Mouse (Mus musculus) brown adipose tissue, adult 24 weeks (tissue): ENCODE data around the gene Usp35. TPM values are rescaled to one million over a fixed set of nuclear protein-coding genes. Genes with fewer than 3 reads are reported as not detected.
A peak's percentile ranks its signal among the peaks of the same experiment; 100 is the strongest.

ENCODE experiments used
- H3K27ac ChIP-seq: fragments of 200-500 bp; replicated peaks from 2 replicates; pipeline ENCODE4 v1.5.1; 2012; ENCODE audit warnings: low read depth, mild to moderate bottlenecking, low read length
- H3K4me1 ChIP-seq: fragments of 200-500 bp; 2 replicates; pipeline ENCODE4 v1.6.1; 2012; ENCODE audit warnings: low read length, mixed read lengths; ENCODE audit not compliant: control insufficient read depth, insufficient read depth, insufficient read length
- H3K4me3 ChIP-seq: fragments of 200-500 bp; 2 replicates; pipeline ENCODE4 v1.5.1; 2012; ENCODE audit warnings: low read depth, mild to moderate bottlenecking, low read length, moderate library complexity; ENCODE audit not compliant: insufficient read depth
- polyA plus RNA-seq: library from polyadenylated mRNA; stranded (reverse); fragments of >200 nt; gene quantifications from 2 replicates; pipeline ENCODE4 v1.2.4, GENCODE M21; 2012; ENCODE audit not compliant: missing spikeins, insufficient read depth, insufficient read length

Gene Usp35
- polyA plus RNA-seq, 1 experiment, result 2.3 TPM

GRCm38 (mm10) chr7:97336678-97337077 is 4.9 kb upstream of the Usp35 start:
- H3K4me1 ChIP-seq, result 0 out of 2 replicates have a peak, but pooled peaks cover 5% of the 10 kb centered on the region
- no peak overlapping the region for H3K27ac ChIP-seq
- H3K4me3 ChIP-seq, result no peak overlapping the region

DNA sequence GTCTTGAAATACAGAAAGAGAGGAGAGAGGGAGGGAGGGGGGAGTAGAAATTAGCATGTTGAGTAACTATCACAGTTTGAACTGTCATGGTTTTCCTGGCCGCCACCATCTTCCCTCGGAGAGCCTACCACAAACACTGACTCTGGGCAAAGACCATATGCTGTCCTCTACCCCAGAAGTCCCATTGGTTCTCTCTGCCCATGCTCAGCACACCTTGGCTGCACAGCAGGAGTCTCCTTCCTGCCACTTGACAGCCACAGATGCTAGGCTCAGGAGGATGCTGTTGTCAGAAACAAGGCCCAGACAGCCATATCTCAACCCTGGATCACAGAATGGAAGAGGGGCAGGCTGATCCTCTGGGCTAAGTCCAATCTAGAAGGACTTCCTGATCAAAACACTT is 2.6 kb upstream of the Usp35 start:
- Histone ChIP-seq H3K4me1 (0 out of 2 replicates have a peak, but pooled peaks cover 8% of the 10 kb centered on the region), H3K27ac (no peak overlapping the region)

DNA sequence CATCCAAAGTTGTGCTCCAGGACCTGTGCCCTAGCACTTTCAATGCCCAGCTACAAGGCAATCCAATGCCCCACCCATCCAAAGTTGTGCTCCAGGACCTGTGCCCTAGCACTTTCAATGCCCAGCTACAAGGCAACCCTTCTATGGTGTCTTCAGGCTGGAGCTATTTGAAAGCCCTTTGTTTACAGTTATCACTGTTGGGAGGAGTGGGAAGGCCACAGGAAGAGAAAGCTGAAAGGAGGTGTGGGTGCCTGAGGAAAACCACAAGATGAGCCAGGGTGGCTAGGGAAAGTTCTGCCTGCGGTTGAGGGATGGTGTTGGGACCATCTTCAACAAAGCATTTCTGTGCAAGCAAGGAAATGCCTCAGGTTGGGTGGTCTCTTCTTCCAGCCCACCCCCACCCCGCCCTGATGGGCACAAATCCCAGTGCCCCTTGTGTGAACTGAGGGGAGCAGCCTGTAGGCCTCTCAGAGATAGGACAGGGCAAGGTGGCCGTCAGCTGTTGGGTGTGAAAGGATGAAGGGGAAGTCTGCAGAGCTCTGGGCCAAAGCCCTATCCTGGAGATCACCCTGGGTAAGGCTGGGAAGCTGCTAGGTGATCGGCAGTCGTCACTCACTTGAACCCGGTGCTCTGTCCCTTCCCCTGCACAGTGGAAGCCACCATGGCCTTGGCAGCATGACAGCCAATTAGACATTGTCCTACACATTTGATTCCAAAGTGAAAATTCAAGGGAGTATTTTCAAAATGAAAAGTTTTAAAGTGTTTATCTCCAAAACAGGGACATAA is 1.5 kb upstream of the Usp35 start:
- no peak overlapping the region for H3K27ac ChIP-seq

More for the DNA sequence above, 2.6 kb upstream of the Usp35 start:
- H3K4me3 ChIP-seq, result no peak overlapping the region

GRCm38 (mm10) chr7:97332667-97333041 is 834 bp upstream of the Usp35 start:
- Histone ChIP-seq H3K27ac (no peak overlapping the region), H3K4me3 (peak overlapping the region; percentile 93), H3K4me1 (0 out of 2 replicates have a peak, but pooled peaks cover 8% of the 10 kb centered on the region)

More for the DNA sequence above, 1.5 kb upstream of the Usp35 start:
- Histone ChIP-seq H3K4me1 (0 out of 2 replicates have a peak, but pooled peaks cover 8% of the 10 kb centered on the region), H3K4me3 (peak overlapping the region; percentile 93)

DNA sequence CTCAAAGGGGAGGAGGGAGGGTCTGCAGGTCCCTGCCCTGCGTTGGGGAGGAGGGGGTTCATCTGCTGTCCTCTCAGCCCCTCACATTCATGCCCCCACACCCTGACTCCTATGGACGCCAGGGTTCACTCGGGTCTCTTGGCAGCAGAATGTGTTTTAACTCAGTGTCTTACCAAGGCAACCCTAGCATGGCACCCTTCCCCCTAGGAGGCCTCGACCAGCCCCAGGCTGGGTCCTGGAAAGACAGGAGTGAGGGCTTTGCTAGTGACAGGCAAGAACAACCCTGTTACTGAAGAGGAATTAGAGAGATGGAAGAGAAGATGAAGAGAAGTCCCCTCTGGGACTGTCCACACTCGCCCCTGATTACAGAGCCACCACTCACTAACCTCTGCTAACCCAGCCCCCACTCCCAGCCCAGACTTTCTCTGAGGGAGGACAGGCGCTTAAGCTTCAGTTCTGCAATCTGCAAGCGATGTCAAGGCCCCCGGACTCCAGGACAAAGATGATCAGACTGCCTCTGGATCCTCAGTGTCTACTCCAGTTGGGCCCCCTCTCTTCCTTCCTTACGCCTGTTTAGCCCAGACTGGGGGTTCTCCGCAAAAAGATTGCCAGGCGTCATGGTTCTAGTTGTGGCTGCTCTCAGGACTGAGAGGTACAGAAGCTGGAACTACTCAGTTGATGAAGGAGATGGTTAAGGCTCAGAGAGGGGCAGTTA is 732 bp downstream of the Usp35 start:
- 0 out of 2 replicates have a peak, but pooled peaks cover 8% of the 10 kb centered on the region for H3K4me1 ChIP-seq
- H3K27ac ChIP-seq, result no peak overlapping the region
- H3K4me3 ChIP-seq, result peak overlapping the region; percentile 95

DNA sequence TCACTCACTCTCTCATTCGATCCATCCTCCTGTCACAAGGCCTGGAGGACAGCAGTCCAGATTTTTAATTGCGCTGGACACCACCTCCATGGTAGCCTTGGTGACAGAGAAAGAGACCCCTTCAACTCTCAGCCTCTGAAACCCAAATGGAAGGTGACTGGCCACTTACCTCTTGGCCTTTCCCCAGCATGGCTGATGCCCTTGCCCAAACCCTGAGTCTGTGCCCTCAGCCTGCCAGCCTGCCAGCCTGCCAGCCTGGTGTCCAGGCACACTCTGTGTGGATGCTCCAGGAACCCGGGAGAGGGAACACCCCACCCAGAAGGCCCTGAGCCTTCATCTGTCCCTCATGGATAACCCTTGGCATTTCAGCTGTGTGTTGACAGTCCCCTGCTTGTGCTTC is 2.1 kb downstream of the Usp35 start:
- no peak overlapping the region for H3K27ac ChIP-seq
- 0 out of 2 replicates have a peak, but pooled peaks cover 8% of the 10 kb centered on the region for H3K4me1 ChIP-seq
- no peak overlapping the region for H3K4me3 ChIP-seq

DNA sequence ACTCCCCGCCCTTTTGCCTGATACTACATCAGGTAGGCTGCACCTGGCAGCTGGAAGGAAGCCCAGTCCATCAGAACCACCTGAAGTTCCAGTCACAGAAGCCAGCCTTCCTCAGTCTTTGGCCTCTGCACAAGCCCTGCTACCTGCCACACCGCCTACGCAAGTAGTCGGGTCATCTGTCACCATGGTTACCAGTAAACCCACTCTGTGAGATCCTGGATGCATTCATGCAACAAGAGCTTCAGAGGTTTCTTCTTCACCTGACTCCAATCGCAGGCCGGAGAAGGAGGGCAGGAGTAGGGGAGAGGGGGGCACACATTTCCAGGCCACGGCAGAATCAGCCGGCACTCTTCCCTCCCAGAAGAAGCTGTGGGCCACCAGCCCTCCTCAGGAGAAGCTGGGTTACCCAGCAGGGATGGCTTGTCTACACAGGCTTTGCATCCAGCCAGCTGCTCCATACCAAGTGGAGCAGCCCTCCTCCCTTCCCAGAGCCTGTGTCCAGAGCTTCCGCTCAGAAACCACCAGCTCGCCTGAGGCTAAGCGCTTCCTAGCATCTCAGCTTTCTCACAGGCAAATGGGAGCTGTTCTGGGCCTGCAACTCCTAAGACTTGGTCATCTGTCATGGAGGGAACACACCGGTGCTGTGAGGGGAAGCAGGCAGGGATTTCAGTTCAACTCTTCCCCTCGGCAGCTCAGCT is 2.8 kb downstream of the Usp35 start:
- H3K27ac ChIP-seq, result no peak overlapping the region
- no peak overlapping the region for H3K4me3 ChIP-seq
- 0 out of 2 replicates have a peak, but pooled peaks cover 8% of the 10 kb centered on the region for H3K4me1 ChIP-seq

- H3K4me3 ChIP-seq, result no peak overlapping the region
- H3K4me1 ChIP-seq, result 0 out of 2 replicates have a peak, but pooled peaks cover 4% of the 10 kb centered on the region
- H3K27ac ChIP-seq, result no peak overlapping the region
Observed at GRCm38 (mm10) chr7:97327376-97327775, 4.4 kb downstream of the Usp35 start.

DNA sequence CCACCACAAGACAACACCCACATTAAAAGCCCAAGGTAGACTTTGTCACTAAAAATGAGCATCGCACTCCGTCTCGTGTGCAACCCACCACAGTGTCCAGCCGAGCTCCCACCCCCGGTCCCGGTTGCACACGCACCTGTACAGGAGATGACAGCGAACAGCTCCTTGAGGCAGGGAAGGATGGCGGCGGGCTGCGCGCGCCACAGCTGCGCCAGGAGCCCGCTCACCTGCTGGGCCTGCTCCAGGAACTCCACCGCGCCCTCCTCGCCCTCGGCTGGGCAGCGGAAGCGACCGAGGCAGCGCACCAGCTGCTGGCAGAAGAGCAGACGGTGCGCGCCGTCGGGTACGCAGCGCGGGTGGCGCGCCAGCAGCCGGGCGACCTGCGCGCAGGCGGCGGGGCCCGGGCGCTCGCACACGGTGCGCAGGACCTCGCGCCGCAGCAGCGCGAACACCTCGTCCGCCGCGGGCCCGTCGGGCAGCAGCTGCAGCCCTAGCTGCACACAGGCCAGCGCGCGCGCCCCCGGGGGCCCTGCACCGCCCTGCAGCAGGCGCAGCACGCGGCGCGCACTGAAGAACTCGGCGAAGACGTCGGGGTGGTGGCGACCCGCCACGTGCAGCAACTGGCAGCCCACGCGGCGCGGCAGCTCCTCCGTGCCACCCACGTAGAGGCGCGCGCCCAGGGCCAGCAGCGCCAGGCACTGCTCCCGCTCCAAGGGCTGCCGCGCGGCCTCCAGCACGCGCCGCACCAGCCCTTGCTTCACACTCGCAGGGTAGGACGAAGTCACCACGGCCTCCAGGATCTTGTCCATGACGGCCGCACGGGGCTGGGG is 6.4 kb downstream of the Usp35 start:
- no peaks in the 10 kb centered on the region for H3K4me1 ChIP-seq
- H3K4me3 ChIP-seq, result no peak overlapping the region
- H3K27ac ChIP-seq, result no peak overlapping the region

DNA sequence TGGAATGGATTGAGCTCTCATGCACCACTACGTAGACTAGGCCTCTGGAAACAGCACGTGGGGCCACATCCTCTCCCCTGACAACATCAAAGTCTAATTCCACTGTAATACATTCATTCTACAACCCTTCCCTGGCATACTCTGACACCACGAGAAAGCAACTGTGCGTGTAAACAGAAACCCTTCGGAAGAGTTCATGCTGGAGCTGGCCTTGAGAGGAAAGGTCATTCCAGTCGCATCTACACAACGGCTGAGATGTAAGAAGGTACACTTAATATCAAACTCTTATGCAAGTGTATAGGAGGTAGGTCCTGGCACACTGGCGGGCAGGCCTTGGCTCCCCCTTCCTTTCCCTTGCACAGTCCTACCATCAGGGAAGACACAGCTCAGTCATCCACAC is 7.5 kb downstream of the Usp35 start:
- Histone ChIP-seq H3K27ac (no peak overlapping the region), H3K4me3 (no peak overlapping the region), H3K4me1 (no peaks in the 10 kb centered on the region)

- Histone ChIP-seq H3K4me1 (no peaks in the 10 kb centered on the region), H3K27ac (no peak overlapping the region), H3K4me3 (no peak overlapping the region)
Observed at GRCm38 (mm10) chr7:97317706-97318105, 14.1 kb downstream of the Usp35 start.

DNA sequence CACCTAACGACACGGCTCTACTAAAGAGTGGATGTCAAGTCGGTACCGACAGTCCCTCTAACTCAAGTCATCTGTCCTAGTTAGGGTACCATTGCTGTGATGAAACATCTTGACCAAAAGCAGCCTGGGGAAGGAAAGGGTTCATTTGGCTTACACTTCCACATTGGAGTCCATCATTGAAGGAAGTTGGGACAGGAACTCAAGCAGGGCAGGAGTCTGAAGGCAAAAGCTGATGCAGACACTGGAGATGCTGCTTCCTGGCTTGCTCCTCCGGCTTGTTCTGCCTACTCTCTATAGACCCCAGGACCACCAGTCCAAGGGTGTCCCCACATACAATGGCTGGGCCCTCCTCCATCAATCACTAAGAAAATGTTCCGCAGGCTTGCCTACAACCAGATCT is 16.2 kb downstream of the Usp35 start:
- H3K4me3 ChIP-seq, result no peak overlapping the region
- no peak overlapping the region for H3K27ac ChIP-seq
- H3K4me1 ChIP-seq, result no peaks in the 10 kb centered on the region

DNA sequence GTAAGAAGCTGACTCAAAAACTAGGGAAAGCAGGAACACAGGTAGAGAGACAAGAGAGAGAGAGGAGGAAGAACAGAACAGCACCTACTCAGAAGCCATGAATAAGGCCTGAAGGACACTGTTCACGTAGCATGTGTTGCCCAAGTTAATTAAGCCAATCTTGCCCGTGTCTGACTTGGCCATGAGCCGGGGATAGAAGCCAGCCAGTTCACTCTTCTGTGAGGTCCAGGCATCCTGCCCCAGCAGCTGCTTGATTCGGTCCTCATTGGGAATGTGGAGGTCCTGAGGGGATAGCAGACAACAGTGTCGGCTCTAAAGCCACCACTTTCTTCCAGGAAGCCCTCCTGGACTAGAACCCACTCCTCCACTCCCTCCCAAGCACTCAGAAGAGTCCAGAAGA is 17.2 kb downstream of the Usp35 start:
- Histone ChIP-seq H3K27ac (no peak overlapping the region), H3K4me1 (no peaks in the 10 kb centered on the region), H3K4me3 (no peak overlapping the region)

DNA sequence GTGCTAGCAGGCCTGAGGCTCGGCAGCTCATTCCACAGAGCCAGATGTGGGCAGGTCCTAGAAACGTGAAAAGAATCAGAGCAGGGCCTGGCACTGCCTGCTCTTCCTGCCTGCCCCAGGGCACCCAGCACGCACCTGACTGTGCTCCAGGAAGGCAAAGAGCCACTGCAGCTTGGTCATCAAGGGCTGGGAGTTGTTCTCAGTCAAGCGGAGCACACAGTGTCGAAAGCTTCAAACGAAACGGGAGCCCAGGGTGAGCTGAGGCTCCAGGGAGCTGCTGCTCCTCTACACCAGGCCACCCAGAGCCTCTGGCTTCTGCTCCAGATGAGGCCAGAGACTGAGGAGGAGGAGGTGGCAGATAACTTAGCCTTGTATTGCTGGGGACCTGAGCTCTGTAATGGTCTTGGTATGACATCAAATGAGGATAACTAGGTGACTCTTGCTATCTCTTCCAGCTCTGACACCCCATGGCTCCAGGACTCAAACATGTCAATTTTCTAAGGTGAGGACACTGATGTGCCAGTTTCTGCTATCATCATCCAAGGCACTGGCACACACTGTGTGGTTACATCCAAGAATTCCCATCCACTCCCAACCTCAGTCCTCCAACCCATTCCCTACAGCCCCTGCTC is 18.3 kb downstream of the Usp35 start:
- Histone ChIP-seq H3K27ac (no peak overlapping the region), H3K4me1 (no peaks in the 10 kb centered on the region), H3K4me3 (no peak overlapping the region)
